Mouse (Mus musculus): Measurements from ENCODE around the gene Lhpp. TPM values are rescaled to one million over a fixed set of nuclear protein-coding genes. Genes with fewer than 3 reads are reported as not detected.
"Not testable (repeated sequence)": the region's sequence is repeated elsewhere in the genome, so short reads cannot be mapped to it uniquely, and the experiment has no call there.

Lhpp gene
- polyA plus RNA-seq, 1 experiment from 2014 or later = 12.7 TPM

DNA sequence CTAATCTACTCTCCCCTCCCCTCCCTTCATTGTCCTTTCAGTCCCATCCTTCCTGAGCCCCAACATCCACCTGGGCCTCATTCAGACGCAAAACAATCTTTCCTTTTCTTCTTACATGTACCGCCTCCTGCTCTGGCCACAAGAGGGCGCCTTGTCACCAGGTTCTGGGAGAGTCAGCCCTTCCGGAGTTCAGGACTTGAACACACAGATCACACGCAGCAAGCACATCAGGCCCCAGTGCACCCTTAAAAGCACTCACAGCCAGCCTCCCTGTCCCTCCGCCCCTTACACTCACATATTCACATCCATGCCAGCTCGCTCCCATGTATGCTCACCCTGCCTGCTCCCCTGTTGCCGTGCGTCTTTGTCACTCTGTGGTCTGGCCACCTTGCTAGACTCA is 45.6 kb downstream of the Lhpp start:
- Histone ChIP-seq H3K4me2 (ENCODE audit: low read depth, low read length) (no peak overlapping the region), H3K27me3 (ENCODE audit: control insufficient read depth, insufficient read depth, low read length) (no peaks in the 10 kb centered on the region), H3K9ac (ENCODE audit: low read length) (peak overlapping the region; percentile 47), H3K36me3 (ENCODE audit: control insufficient read depth, insufficient read depth, low read length) (no peaks in the 10 kb centered on the region), H3K9me3 (replicated peaks; ENCODE audit: control insufficient read depth, low read length) (no peaks in the 10 kb centered on the region), H3K4me3 (replicated peaks; ENCODE audit: low read length) (no peak overlapping the region), H3K27ac (ENCODE audit: low read length) (peak overlapping the region; percentile 64; the same call in 1 of the 2 replicates), H3K4me1 (ENCODE audit: control insufficient read depth, insufficient read depth, low read length) (peaks cover 39% of the 10 kb centered on the region)
- peak; percentile 59; the same call in 1 of the 2 replicates for ATAC-seq (ENCODE audit: insufficient read depth, low FRiP score)
- 26% methylated on average over 9 of the region's 9 CpGs for WGBS

DNA sequence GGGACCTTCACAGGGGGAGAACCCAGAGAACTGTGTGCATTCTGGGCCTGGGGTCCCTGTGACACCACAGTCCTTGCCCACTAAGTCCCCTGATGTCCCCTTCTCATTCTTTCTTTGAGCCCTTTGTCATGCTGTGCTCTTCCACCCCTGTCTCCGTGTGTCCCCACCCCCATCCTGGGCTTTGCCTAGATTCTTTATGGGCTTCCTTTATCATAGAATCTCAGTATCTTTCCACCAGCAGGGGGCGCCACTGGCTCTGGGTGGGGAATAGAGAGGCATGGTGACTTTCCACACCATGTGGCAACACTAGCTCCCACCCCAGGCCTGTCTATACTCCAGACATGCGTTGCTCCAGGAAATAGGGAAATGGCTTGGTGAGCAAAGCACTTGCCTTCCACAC is 46.1 kb downstream of the Lhpp start:
- WGBS = 3% methylated on average over 3 of the region's 3 CpGs
- H3K4me3 ChIP-seq (replicated peaks; ENCODE audit: low read length) = no peak overlapping the region
- peaks cover 39% of the 10 kb centered on the region for H3K4me1 ChIP-seq (ENCODE audit: control insufficient read depth, insufficient read depth, low read length)
- peak; percentile 52 for ATAC-seq (ENCODE audit: insufficient read depth, low FRiP score)
- H3K27ac ChIP-seq (ENCODE audit: low read length) = peak overlapping the region; percentile 64; the same call in 1 of the 2 replicates
- no peaks in the 10 kb centered on the region for H3K9me3 ChIP-seq (replicated peaks; ENCODE audit: control insufficient read depth, low read length)
- H3K36me3 ChIP-seq (ENCODE audit: control insufficient read depth, insufficient read depth, low read length) = no peaks in the 10 kb centered on the region
- H3K9ac ChIP-seq (ENCODE audit: low read length) = peak overlapping the region; percentile 47; the same call in 1 of the 2 replicates
- H3K4me2 ChIP-seq (ENCODE audit: low read depth, low read length) = no peak overlapping the region
- no peaks in the 10 kb centered on the region for H3K27me3 ChIP-seq (ENCODE audit: control insufficient read depth, insufficient read depth, low read length)

DNA sequence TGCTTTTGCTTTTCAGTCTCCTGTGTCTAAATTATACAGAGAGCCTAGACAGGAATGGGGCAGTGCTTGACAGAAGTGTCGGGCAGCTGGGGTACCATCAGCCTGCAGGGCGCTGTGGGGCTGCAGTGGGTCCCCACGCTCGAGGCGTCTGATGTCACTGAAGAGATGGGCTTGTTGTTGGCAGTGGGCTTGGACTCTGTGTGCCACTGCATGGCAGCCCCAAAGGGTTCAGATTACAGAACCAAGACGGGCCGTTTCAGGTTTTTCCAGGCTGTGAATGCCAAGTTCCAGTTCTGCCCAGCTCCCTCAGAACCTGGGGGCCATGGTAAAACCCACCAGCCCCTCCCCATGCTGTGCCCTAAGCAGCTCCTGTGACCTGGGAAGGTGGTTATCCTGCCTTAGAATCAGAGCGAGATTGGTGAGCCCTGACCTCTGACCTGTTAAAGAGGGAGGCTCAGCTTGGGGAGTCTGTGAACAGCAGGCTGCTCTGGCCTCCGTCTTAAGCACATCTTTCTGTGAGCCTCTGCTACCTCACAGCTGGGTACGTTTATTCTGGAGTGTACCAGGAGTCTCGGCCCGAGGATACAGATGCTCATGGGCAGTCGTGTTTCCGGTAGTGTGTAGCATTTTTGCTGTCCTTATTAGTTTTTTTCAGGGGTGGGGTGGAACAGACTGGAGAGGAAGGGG is 47.1 kb downstream of the Lhpp start:
- peak overlapping the region; percentile 43; the same call in 1 of the 2 replicates for H3K9ac ChIP-seq (ENCODE audit: low read length)
- peak overlapping the region; percentile 63 for H3K27ac ChIP-seq (ENCODE audit: low read length)
- H3K9me3 ChIP-seq (replicated peaks; ENCODE audit: control insufficient read depth, low read length) = no peaks in the 10 kb centered on the region
- no peak overlapping the region for H3K4me3 ChIP-seq (replicated peaks; ENCODE audit: low read length)
- H3K27me3 ChIP-seq (ENCODE audit: control insufficient read depth, insufficient read depth, low read length) = no peaks in the 10 kb centered on the region
- H3K4me1 ChIP-seq (ENCODE audit: control insufficient read depth, insufficient read depth, low read length) = peaks cover 39% of the 10 kb centered on the region
- H3K4me2 ChIP-seq (ENCODE audit: low read depth, low read length) = no peak overlapping the region
- H3K36me3 ChIP-seq (ENCODE audit: control insufficient read depth, insufficient read depth, low read length) = no peaks in the 10 kb centered on the region
- WGBS = 49% methylated on average over 14 of the region's 14 CpGs
- ATAC-seq (ENCODE audit: insufficient read depth, low FRiP score) = no peak

DNA sequence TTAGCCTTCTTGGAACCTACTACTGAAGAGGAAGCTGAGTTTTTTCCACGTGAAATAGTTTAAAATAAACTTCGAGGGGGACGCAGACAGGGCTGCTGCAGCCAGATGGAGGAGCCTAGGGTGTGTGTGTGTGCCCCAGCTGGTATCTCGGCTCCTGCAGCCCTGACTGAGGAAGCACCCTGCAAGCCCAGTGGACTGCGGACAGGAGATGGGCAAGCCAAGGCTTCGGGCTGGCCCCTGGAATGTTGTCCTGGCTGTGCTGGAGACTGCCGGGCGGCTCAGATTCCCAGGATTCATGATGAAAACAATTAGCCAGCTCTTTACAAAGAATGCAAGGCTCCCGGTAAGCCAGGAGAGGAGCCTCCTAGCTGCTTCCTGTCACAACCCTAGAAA is 47.6 kb downstream of the Lhpp start:
- no peaks in the 10 kb centered on the region for H3K9me3 ChIP-seq (replicated peaks; ENCODE audit: control insufficient read depth, low read length)
- peak overlapping the region; percentile 43 for H3K9ac ChIP-seq (ENCODE audit: low read length)
- peak overlapping the region; percentile 20; the same call in 1 of the 2 replicates for H3K4me2 ChIP-seq (ENCODE audit: low read depth, low read length)
- no peaks in the 10 kb centered on the region for H3K36me3 ChIP-seq (ENCODE audit: control insufficient read depth, insufficient read depth, low read length)
- H3K4me3 ChIP-seq (replicated peaks; ENCODE audit: low read length) = no peak overlapping the region
- WGBS = 14% methylated on average over 9 of the region's 9 CpGs
- ATAC-seq (ENCODE audit: insufficient read depth, low FRiP score) = no peak
- peak overlapping the region; percentile 63 for H3K27ac ChIP-seq (ENCODE audit: low read length)
- no peaks in the 10 kb centered on the region for H3K27me3 ChIP-seq (ENCODE audit: control insufficient read depth, insufficient read depth, low read length)
- H3K4me1 ChIP-seq (ENCODE audit: control insufficient read depth, insufficient read depth, low read length) = peaks cover 39% of the 10 kb centered on the region

DNA sequence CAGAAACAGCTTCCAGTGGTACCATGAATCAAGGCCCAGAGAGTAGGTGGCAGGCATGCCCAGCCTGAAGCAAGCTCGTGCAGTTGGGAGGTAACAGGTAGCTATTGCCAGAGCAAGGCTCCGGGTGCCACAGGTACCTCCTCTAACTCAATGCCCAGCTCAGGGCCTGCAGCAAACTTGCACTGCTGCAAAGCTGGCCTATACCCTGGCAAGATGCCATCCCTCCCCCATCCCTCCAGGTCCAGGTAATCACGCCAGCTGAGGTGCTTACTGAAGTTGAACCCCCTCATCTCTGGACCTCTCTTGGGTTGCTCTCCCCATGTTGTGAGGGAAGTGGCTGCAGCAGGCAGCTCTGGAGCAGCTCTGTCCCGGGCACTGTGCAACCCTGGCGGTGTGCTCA is 48.2 kb downstream of the Lhpp start:
- peak overlapping the region; percentile 46; the same call in 1 of the 2 replicates for H3K9ac ChIP-seq (ENCODE audit: low read length)

DNA sequence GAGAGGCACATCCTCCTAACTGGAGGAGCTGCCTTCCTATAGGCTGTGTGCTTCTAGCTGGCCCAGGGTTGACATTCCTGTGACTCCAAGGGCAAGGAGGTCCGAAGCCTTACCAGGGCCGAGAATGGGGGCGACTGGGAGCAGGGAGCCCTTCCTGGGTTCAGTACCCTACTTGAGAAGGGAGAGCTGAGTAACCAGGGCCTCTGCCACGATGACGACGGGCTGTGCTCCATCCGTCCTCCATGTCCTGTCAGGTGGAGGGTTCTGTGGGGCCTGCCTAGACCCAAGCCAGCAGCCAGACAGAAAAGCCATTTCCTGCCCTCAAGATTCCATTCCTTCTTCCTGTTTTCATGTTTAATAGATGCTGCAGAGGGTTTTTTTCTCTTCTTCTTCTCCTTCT is 49.2 kb downstream of the Lhpp start:
- Histone ChIP-seq H3K9ac (ENCODE audit: low read length) (no peak overlapping the region), H3K27me3 (ENCODE audit: control insufficient read depth, insufficient read depth, low read length) (no peaks in the 10 kb centered on the region), H3K9me3 (replicated peaks; ENCODE audit: control insufficient read depth, low read length) (no peaks in the 10 kb centered on the region), H3K4me3 (replicated peaks; ENCODE audit: low read length) (no peak overlapping the region), H3K36me3 (ENCODE audit: control insufficient read depth, insufficient read depth, low read length) (no peaks in the 10 kb centered on the region), H3K4me2 (ENCODE audit: low read depth, low read length) (no peak overlapping the region), H3K27ac (ENCODE audit: low read length) (no peak overlapping the region; the same call in 1 of the 2 replicates), H3K4me1 (ENCODE audit: control insufficient read depth, insufficient read depth, low read length) (peaks cover 39% of the 10 kb centered on the region)
- 57% methylated on average over 7 of the region's 7 CpGs for WGBS
- ATAC-seq (ENCODE audit: insufficient read depth, low FRiP score) = no peak

More for the DNA sequence above, 48.2 kb downstream of the Lhpp start:
- Histone ChIP-seq H3K4me3 (replicated peaks; ENCODE audit: low read length) (no peak overlapping the region), H3K9me3 (replicated peaks; ENCODE audit: control insufficient read depth, low read length) (no peaks in the 10 kb centered on the region), H3K27ac (ENCODE audit: low read length) (peak overlapping the region; percentile 63), H3K4me1 (ENCODE audit: control insufficient read depth, insufficient read depth, low read length) (peaks cover 39% of the 10 kb centered on the region), H3K27me3 (ENCODE audit: control insufficient read depth, insufficient read depth, low read length) (no peaks in the 10 kb centered on the region), H3K4me2 (ENCODE audit: low read depth, low read length) (no peak overlapping the region), H3K36me3 (ENCODE audit: control insufficient read depth, insufficient read depth, low read length) (no peaks in the 10 kb centered on the region)
- ATAC-seq (ENCODE audit: insufficient read depth, low FRiP score) = no peak
- 76% methylated on average over 5 of the region's 5 CpGs for WGBS

DNA sequence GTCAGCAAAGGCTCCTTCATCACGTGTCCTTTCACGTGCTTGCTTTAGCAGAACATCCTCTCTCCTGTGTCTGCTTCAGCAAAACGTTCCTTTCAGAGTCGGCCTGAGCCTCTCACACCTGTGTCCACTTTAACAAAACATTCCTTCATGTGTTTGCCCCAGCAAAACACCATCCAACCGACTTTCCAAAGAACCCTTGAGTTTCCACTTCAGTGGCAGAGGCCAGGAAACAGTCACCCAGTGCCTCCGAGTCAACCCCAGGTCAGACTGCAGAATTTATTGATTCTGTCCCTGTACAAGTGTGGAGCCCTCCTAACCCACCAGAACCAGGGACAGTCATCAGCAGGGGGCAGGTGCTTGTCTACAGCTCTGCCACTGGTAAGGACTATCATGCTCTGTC is 52.4 kb downstream of the Lhpp start:
- not testable (repeated sequence) for ATAC-seq (ENCODE audit: insufficient read depth, low FRiP score); H3K27me3 ChIP-seq (ENCODE audit: control insufficient read depth, insufficient read depth, low read length); H3K9ac ChIP-seq (ENCODE audit: low read length); H3K4me2 ChIP-seq (ENCODE audit: low read depth, low read length); H3K27ac ChIP-seq (ENCODE audit: low read length); H3K4me3 ChIP-seq (replicated peaks; ENCODE audit: low read length); H3K9me3 ChIP-seq (replicated peaks; ENCODE audit: control insufficient read depth, low read length); H3K36me3 ChIP-seq (ENCODE audit: control insufficient read depth, insufficient read depth, low read length)
- peaks cover 28% of the 10 kb centered on the region for H3K4me1 ChIP-seq (ENCODE audit: control insufficient read depth, insufficient read depth, low read length)
- WGBS = 56% methylated on average over 6 of the region's 6 CpGs

DNA sequence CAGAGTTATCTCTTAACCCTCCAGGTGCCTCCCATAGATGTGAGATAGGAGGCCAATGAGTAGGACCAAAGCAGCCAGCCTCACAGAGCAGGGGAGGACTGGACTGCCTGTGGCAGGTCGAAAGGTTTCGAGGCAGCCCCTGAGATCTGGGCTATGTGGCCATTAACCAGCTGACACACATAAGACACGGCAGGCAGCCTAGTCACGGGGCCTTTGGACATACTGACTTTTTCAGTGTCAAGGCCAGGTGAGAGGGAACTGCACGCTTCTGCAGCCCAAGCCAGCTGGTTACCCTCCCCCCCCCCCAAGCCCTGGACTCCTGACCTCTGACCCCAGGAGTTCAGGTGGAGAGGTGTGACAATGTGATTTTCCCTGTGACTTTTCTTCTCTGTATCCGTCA is 54.4 kb downstream of the Lhpp start:
- no peaks in the 10 kb centered on the region for H3K9me3 ChIP-seq (replicated peaks; ENCODE audit: control insufficient read depth, low read length)
- H3K4me2 ChIP-seq (ENCODE audit: low read depth, low read length) = no peak overlapping the region
- peaks cover 8% of the 10 kb centered on the region for H3K4me1 ChIP-seq (ENCODE audit: control insufficient read depth, insufficient read depth, low read length)
- H3K36me3 ChIP-seq (ENCODE audit: control insufficient read depth, insufficient read depth, low read length) = no peaks in the 10 kb centered on the region
- no peak overlapping the region for H3K9ac ChIP-seq (ENCODE audit: low read length)
- H3K4me3 ChIP-seq (replicated peaks; ENCODE audit: low read length) = no peak overlapping the region
- H3K27me3 ChIP-seq (ENCODE audit: control insufficient read depth, insufficient read depth, low read length) = no peaks in the 10 kb centered on the region
- no peak for ATAC-seq (ENCODE audit: insufficient read depth, low FRiP score)
- WGBS = 78% methylated on average over 6 of the region's 6 CpGs
- no peak overlapping the region for H3K27ac ChIP-seq (ENCODE audit: low read length)

DNA sequence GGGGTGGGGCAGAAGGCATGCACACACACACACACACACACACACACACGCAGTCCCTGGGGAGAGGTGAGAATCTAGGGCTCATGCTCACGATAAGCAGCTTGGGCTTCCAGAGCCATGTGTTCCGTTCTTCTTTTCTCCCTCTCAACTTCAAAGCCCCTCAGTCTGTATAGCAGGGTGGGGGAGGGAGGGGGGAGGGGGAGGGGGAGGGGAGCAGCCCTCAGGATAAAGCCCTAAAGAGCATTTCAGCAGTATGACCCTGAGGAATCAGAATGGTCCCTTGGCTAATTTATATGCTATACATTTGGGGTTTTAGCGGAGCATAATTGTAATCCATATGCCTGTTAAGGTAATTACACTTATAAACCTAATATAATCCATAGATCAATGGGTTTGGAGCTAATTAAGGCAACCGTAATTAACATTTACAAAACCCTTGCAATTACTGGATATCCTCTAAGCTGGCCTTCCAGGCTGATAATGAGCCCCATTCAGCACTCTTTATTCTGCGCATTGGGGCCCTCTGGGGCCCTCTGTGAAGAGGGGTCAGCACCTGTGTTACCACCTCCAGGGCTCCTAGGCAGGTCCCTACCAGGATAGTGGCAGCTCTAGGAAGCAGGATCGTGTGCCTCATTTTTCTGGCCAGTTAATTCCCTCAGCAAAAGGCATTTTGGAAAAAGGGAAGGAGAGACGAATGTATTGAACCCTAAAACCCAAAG is 55.4 kb downstream of the Lhpp start:
- Histone ChIP-seq H3K27me3 (ENCODE audit: control insufficient read depth, insufficient read depth, low read length) (no peaks in the 10 kb centered on the region), H3K9me3 (replicated peaks; ENCODE audit: control insufficient read depth, low read length) (no peaks in the 10 kb centered on the region), H3K9ac (ENCODE audit: low read length) (no peak overlapping the region), H3K4me2 (ENCODE audit: low read depth, low read length) (no peak overlapping the region), H3K27ac (ENCODE audit: low read length) (no peak overlapping the region), H3K4me1 (ENCODE audit: control insufficient read depth, insufficient read depth, low read length) (no peaks in the 10 kb centered on the region), H3K36me3 (ENCODE audit: control insufficient read depth, insufficient read depth, low read length) (no peaks in the 10 kb centered on the region), H3K4me3 (replicated peaks; ENCODE audit: low read length) (no peak overlapping the region)
- ATAC-seq (ENCODE audit: insufficient read depth, low FRiP score) = no peak
- WGBS = 65% methylated on average over 8 of the region's 8 CpGs

All from stomach, embryonic 16.5 days (tissue).